Comparison of ENCODE assay signal across 8 mouse cellular contexts in the genomic region with DNA sequence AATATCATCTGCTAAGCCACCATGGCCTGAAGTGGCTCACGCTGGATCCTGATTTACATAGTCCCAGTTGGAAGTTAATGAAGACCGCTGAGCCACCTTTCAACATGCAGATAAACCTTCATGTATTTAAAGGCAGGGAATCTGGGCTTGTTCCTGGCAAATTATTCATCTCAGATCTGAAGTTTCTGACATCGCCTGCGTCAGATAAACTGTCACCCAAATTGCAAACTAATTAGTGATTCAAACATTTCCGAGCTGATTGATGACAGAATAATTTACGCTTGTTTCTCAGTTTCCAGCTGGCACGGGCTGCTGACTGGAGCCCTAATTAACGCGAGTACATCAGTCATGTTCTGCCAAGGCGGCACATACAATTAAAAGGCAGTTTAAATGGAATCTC.
DNase-seq lines count a peak whose midpoint lies in the region; ATAC-seq lines count a peak whose summit lies in the region.

No protein-coding gene starts in this region.

- no peak overlapping the region for H3K27ac ChIP-seq in forebrain, embryonic 11.5 days (ENCODE audit: low read depth, low read length)

- intact Hi-C loops in gastrocnemius, postnatal 36 days (cut with DNase I), result no loop called here

- H3K4me3 ChIP-seq in forebrain, embryonic 11.5 days (ENCODE audit: low read depth, low read length), result no peak overlapping the region

- H3K9me3 ChIP-seq in forebrain, embryonic 11.5 days (ENCODE audit: control insufficient read depth, low read length), result no peaks in the 10 kb centered on the region

- ATAC-seq in forebrain, embryonic 11.5 days (replicated peaks; ENCODE audit: low FRiP score), result peak; percentile 88

- H3K4me1 ChIP-seq in forebrain, embryonic 11.5 days (replicated peaks; ENCODE audit: control insufficient read depth, insufficient read depth, low read length), result no peaks in the 10 kb centered on the region; the same call in 1 of the 2 replicates

- H3K4me2 ChIP-seq in forebrain, embryonic 11.5 days (ENCODE audit: low read depth, low read length, severe bottlenecking), result peak overlapping the region; percentile 26; the same call in 1 of the 2 replicates

- no peaks in the 10 kb centered on the region; the same call in 1 of the 2 replicates for H3K27me3 ChIP-seq in forebrain, embryonic 11.5 days (ENCODE audit: control insufficient read depth, insufficient read depth, low read length)

- WGBS in forebrain, embryonic 11.5 days, result 2% methylated on average over 10 of the region's 10 CpGs

- peak; percentile 4 for DNase-seq in cerebellum, postnatal 25 days
- no peak for DNase-seq in cerebellum, adult 8-10 months
- peak; percentile 71 for DNase-seq in forebrain, embryonic 11.5 days (ENCODE audit: low spot score)
- peak; percentile 65 for DNase-seq in layer of hippocampus, adult 9-11 months
- DNase-seq in neural tube, embryonic 10.5 days (ENCODE audit: extremely low spot score, low spot score), result peak; percentile 15
- no peak for DNase-seq in adrenal gland, postnatal 10 days
- DNase-seq in adrenal gland, adult 2 months, result no peak
- no peak for DNase-seq in gastrocnemius, postnatal 36 days

- H3K9ac ChIP-seq in forebrain, embryonic 11.5 days (ENCODE audit: low read length), result no peak overlapping the region

- no peaks in the 10 kb centered on the region for H3K36me3 ChIP-seq in forebrain, embryonic 11.5 days (ENCODE audit: control insufficient read depth, insufficient read depth, low read length)

Comparison
In these comparisons a context has a peak if more than half of its experiments do, and no peak if none do; other contexts are left out.
1. DNase-seq: peak in cerebellum, postnatal 25 days (2 of 2), forebrain, embryonic 11.5 days (single experiment), layer of hippocampus, adult 9-11 months (single experiment) and neural tube, embryonic 10.5 days (single experiment); none in cerebellum, adult 8-10 months (single experiment), adrenal gland, postnatal 10 days (single experiment), adrenal gland, adult 2 months (single experiment) and gastrocnemius, postnatal 36 days (0 of 2).